Mouse (Mus musculus) intestine, postnatal 0 days (tissue): ENCODE measurements around the gene Neu1. TPM values are rescaled to one million over a fixed set of nuclear protein-coding genes. Genes with fewer than 3 reads are reported as not detected.
A peak's percentile ranks its signal among the peaks of the same experiment; 100 is the strongest.

Experiments used
- ATAC-seq: fragments of 200-750 bp; cut with Nextera tagmentation; 2 replicates; pipeline ENCODE4 v1.8.0; 2017; ENCODE audit warnings: mild to moderate bottlenecking, moderate TSS enrichment, moderate library complexity
- H3K27ac ChIP-seq: fragments of 300-500 bp; sonication (generic); 2 replicates; pipeline ENCODE4 v1.5.1; 2014; ENCODE audit warnings: mild to moderate bottlenecking, low read depth, low read length, moderate library complexity
- H3K27me3 ChIP-seq: fragments of 300-500 bp; sonication (generic); replicated peaks from 2 replicates; pipeline ENCODE4 v1.6.1; 2014; ENCODE audit warnings: low read length, mixed read lengths; ENCODE audit not compliant: control insufficient read depth, insufficient read depth
- H3K36me3 ChIP-seq: fragments of 300-500 bp; sonication (generic); 2 replicates; pipeline ENCODE4 v1.6.1; 2014; ENCODE audit warnings: mild to moderate bottlenecking, moderate library complexity; ENCODE audit not compliant: control insufficient read depth, insufficient read depth
- H3K4me1 ChIP-seq: fragments of 300-500 bp; sonication (generic); replicated peaks from 2 replicates; pipeline ENCODE4 v1.6.1; 2014; ENCODE audit warnings: antibody characterized with exemption, low read length, mixed read lengths; ENCODE audit not compliant: control insufficient read depth, insufficient read depth
- H3K4me2 ChIP-seq: fragments of 300-500 bp; sonication (generic); replicated peaks from 2 replicates; pipeline ENCODE4 v1.6.1; 2014; ENCODE audit warnings: low read depth, mild to moderate bottlenecking, moderate library complexity
- H3K4me3 ChIP-seq: fragments of 300-500 bp; sonication (generic); 2 replicates; pipeline ENCODE4 v1.5.1; 2014; ENCODE audit warnings: low read depth, low read length
- H3K9ac ChIP-seq: fragments of 300-500 bp; sonication (generic); 2 replicates; pipeline ENCODE4 v1.6.1; 2014; ENCODE audit warnings: mild to moderate bottlenecking, low read depth, low read length
- H3K9me3 ChIP-seq: fragments of 300-500 bp; sonication (generic); 2 replicates; pipeline ENCODE4 v1.6.1; 2016; ENCODE audit warnings: mixed run types; ENCODE audit not compliant: control insufficient read depth
- CTCF ChIP-seq: sonication (generic); IDR thresholded peaks from 2 replicates; pipeline ENCODE4 v1.5.1; 2016; ENCODE audit warnings: low read depth, mild to moderate bottlenecking, control low read depth, antibody characterized with exemption, moderate library complexity
- WGBS: fragments of 180-500 bp; shearing (Covaris S2); extraction: QIAGEN DNeasy Blood & Tissue Kit; methylation state at CpG from one replicate; pipeline ENCODE4 v1.1.7; 2014; 5-methylcytosine and 5-hydroxymethylcytosine counted together
- polyA plus RNA-seq: library from polyadenylated mRNA; unstranded; fragments of >200 nt; fragmentation: Nextera tagmentation; extraction: Ambion mirVana; gene quantifications from 2 replicates; pipeline ENCODE4 v1.2.1, GENCODE M21; 2015

The Neu1 gene
- polyA plus RNA-seq, 1 experiment from 2014 or later = 522 TPM

DNA sequence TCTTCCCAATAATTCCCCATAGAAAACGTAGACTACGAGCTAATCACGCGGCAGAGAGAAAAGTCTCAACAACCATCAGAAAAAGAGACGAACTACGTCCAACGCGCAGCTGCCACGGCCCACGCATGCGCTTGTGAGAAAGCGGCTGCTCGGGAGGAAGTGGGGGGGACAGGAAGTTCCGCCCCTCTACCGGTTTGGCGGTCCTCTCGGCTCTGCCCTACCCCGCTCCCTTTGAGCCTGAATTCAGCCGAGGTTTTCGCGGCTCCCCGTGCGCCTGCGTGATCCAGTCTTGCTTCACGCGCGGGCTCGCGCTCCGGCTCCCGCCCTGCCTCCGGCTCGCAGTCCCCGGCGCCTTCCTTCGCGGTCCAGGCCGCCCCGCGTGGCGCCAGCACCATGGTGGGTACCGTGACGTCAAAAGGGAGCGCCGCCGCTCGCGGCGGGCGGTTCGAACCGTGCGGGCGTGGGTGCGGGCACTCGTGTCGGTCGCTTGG lies 50.7 kb downstream of the Neu1 start, which contains the start of gene Lsm2:
TSS of gene Lsm2 (plus strand) at position 173 of the 491 bp plus-strand sequence.
- H3K9me3 ChIP-seq = no peaks in the 10 kb centered on the region
- peak within 1 kb of the TSS; percentile 91 for H3K4me2 ChIP-seq
- no peaks in the 10 kb centered on the region for H3K27me3 ChIP-seq
- peak; percentile 87 for ATAC-seq
- H3K36me3 ChIP-seq = peaks cover 17% of the 10 kb centered on the region
- TF ChIP-seq CTCF = peak; percentile 17; the same call in 1 of the 2 replicates
- under 1% methylated on average over 58 of the region's 58 CpGs for WGBS
- H3K27ac ChIP-seq = peak within 1 kb of the TSS; percentile 93
- H3K4me1 ChIP-seq = no peaks in the 10 kb centered on the region
- peak within 1 kb of the TSS; percentile 72 for H3K9ac ChIP-seq
- H3K4me3 ChIP-seq = peak within 1 kb of the TSS; percentile 73

DNA sequence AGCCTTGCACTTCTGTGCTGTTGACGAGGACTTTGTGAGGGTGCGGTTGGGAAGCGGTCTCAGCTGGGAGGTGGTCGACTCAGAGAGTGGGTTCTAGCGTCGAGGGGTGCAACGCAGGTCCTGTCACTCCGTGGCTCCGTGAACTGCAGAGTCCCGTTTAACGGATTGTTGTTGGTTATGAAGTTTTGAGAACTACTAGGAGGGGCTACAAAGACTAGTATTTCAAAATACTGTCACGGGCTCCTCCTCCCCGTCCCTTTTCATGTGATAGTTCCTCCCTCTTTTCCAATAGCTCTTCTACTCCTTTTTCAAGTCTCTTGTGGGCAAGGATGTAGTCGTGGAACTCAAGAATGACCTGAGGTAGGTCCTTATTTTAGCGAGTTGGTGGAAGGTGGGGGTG lies 51.3 kb downstream of the Neu1 start:
- H3K9ac ChIP-seq = peak overlapping the region; percentile 72
- peak overlapping the region; percentile 91 for H3K4me2 ChIP-seq
- H3K27me3 ChIP-seq = no peaks in the 10 kb centered on the region
- peak overlapping the region; percentile 73 for H3K4me3 ChIP-seq
- peak overlapping the region; percentile 93 for H3K27ac ChIP-seq
- no peak for TF ChIP-seq CTCF
- H3K36me3 ChIP-seq = peaks cover 17% of the 10 kb centered on the region
- ATAC-seq = peak; percentile 8; the same call in 1 of the 2 replicates
- under 1% methylated on average over 15 of the region's 15 CpGs for WGBS
- H3K4me1 ChIP-seq = no peaks in the 10 kb centered on the region
- H3K9me3 ChIP-seq = no peaks in the 10 kb centered on the region

DNA sequence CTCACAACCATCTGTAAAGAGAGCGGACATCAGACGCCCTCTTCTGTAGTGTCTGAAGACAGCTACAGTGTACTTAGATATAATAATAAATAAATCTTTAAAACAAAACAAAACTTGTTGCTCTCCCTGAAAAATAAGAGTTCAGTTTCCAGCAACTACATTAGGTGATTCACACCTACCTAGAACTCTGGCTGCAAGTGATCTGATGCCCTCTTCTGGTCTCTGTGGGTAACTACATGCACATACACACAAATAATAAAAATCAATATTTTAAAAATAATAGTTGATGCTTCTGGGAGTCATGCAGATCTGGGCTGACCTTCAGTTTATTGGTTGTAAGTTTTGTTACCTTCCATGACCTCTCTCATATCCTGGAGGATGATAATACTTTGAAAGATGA lies 53.2 kb downstream of the Neu1 start:
- Histone ChIP-seq H3K4me2 (no peak overlapping the region), H3K4me3 (no peak overlapping the region), H3K9me3 (no peaks in the 10 kb centered on the region), H3K27ac (no peak overlapping the region), H3K9ac (no peak overlapping the region), H3K36me3 (peaks cover 17% of the 10 kb centered on the region), H3K4me1 (no peaks in the 10 kb centered on the region), H3K27me3 (no peaks in the 10 kb centered on the region)
- peak; percentile 82 for TF ChIP-seq CTCF
- no peak for ATAC-seq
- WGBS = 69% methylated on average over 2 of the region's 2 CpGs

Other genes starting within 250 kb of the Neu1 start
- gene C4b, start 187.4 kb upstream of the Neu1 start, polyA plus RNA-seq = 1.2 and 1.6 TPM in 2 replicates
- gene Cyp21a1, start 126.7 kb upstream of the Neu1 start, polyA plus RNA-seq = 0.18 and 0.25 TPM in 2 replicates
- gene Stk19, start 94.3 kb upstream of the Neu1 start, polyA plus RNA-seq = 29.1 and 34.0 TPM in 2 replicates
- gene Dxo, start 94.2 kb upstream of the Neu1 start, polyA plus RNA-seq = 42.5 and 44.2 TPM in 2 replicates
- gene Skiv2l, start 81.0 kb upstream of the Neu1 start, polyA plus RNA-seq = 18.3 and 20.8 TPM in 2 replicates
- 55.7 and 57.8 TPM in 2 replicates for gene Nelfe, start 80.9 kb upstream of the Neu1 start, polyA plus RNA-seq
- 84.8 and 94.9 TPM in 2 replicates for gene Cfb, start 68.7 kb upstream of the Neu1 start, polyA plus RNA-seq
- 0.74 and 1.1 TPM in 2 replicates for gene Zbtb12, start 51.8 kb upstream of the Neu1 start, polyA plus RNA-seq
- gene Gm20547, start 49.2 kb upstream of the Neu1 start, polyA plus RNA-seq = not detected in 2 replicates
- 60.3 and 66.2 TPM in 2 replicates for gene C2, start 33.0 kb upstream of the Neu1 start, polyA plus RNA-seq
- gene Ehmt2, start 32.8 kb upstream of the Neu1 start, polyA plus RNA-seq = 35.8 and 40.3 TPM in 2 replicates
- gene Slc44a4, start 16.8 kb upstream of the Neu1 start, polyA plus RNA-seq = 119 and 128 TPM in 2 replicates
- gene Hspa1b, start 28.0 kb downstream of the Neu1 start, polyA plus RNA-seq = 0.64 and 1.1 TPM in 2 replicates
- gene Gm20481, start 38.7 kb downstream of the Neu1 start, polyA plus RNA-seq = 0.43 TPM in 1 of 2 replicates, not detected in the other
- 6.4 and 6.5 TPM in 2 replicates for gene Hspa1a, start 40.9 kb downstream of the Neu1 start, polyA plus RNA-seq
- gene Hspa1l, start 41.5 kb downstream of the Neu1 start, polyA plus RNA-seq = 0.22 and 0.25 TPM in 2 replicates
- gene Lsm2, start 50.6 kb downstream of the Neu1 start, polyA plus RNA-seq = 70.6 and 76.6 TPM in 2 replicates
- gene Vars, start 69.7 kb downstream of the Neu1 start, polyA plus RNA-seq = 74.0 and 84.2 TPM in 2 replicates
- 0.12 and 0.20 TPM in 2 replicates for gene Vwa7, start 85.3 kb downstream of the Neu1 start, polyA plus RNA-seq
- 3.2 and 4.6 TPM in 2 replicates for gene Sapcd1, start 96.8 kb downstream of the Neu1 start, polyA plus RNA-seq
- 1.4 and 3.0 TPM in 2 replicates for gene Msh5, start 115.5 kb downstream of the Neu1 start, polyA plus RNA-seq
- gene Clic1, start 118.7 kb downstream of the Neu1 start, polyA plus RNA-seq = 290 and 312 TPM in 2 replicates
- gene Ddah2, start 127.8 kb downstream of the Neu1 start, polyA plus RNA-seq = 62.0 and 68.3 TPM in 2 replicates
- 0.12 TPM in 1 of 2 replicates, not detected in the other for gene Ly6g6c, start 134.1 kb downstream of the Neu1 start, polyA plus RNA-seq
- gene Mpig6b, start 134.9 kb downstream of the Neu1 start, polyA plus RNA-seq = 0.13 and 0.17 TPM in 2 replicates
- 2.2 TPM in 2 replicates for gene Ly6g6e, start 145.6 kb downstream of the Neu1 start, polyA plus RNA-seq
- gene Ly6g6d, start 146.8 kb downstream of the Neu1 start, polyA plus RNA-seq = 3.8 and 4.9 TPM in 2 replicates
- gene Ly6g6f, start 154.4 kb downstream of the Neu1 start, polyA plus RNA-seq = not detected in 2 replicates
- 101 and 103 TPM in 2 replicates for gene Abhd16a, start 158.0 kb downstream of the Neu1 start, polyA plus RNA-seq
- gene Ly6g5c, start 177.0 kb downstream of the Neu1 start, polyA plus RNA-seq = not detected in 2 replicates
- gene Ly6g5b, start 184.2 kb downstream of the Neu1 start, polyA plus RNA-seq = 0.46 and 0.59 TPM in 2 replicates
- 15.0 and 16.6 TPM in 2 replicates for gene Gpank1, start 190.2 kb downstream of the Neu1 start, polyA plus RNA-seq
- 262 and 264 TPM in 2 replicates for gene Csnk2b, start 190.8 kb downstream of the Neu1 start, polyA plus RNA-seq
- gene D17H6S53E, start 195.1 kb downstream of the Neu1 start, polyA plus RNA-seq = 26.3 and 29.7 TPM in 2 replicates
- 18.3 and 22.5 TPM in 2 replicates for gene Apom, start 200.8 kb downstream of the Neu1 start, polyA plus RNA-seq
- 37.4 and 46.0 TPM in 2 replicates for gene Bag6, start 203.9 kb downstream of the Neu1 start, polyA plus RNA-seq
- 40.0 and 54.1 TPM in 2 replicates for gene Prrc2a, start 233.6 kb downstream of the Neu1 start, polyA plus RNA-seq
- 23.1 and 25.4 TPM in 2 replicates for gene Aif1, start 244.8 kb downstream of the Neu1 start, polyA plus RNA-seq